Mouse (Mus musculus): ENCODE results near the gene Slc8a1.
A peak's percentile ranks its signal among the peaks of the same experiment; 100 is the strongest.

The Slc8a1 gene

DNA sequence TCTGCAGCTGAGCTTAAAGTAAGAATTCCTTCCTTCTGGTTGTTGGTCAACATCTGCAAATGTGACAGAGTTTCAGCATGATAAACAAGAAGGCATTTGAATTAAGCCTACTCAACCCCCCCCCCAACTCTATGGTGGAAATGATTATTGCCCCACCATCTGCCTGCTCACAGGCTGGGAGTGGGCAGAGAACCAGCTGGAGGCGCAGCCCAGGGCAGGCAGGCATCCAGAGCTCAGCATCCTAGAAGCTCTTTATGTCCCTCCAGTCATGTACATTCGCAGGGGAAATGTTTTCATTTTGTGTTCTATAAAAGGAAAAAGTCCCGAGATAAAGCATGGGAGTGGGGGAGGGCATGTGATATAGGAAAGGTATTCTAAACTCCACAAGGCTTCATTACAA is 235.4 kb downstream of the Slc8a1 start:
- DNase-seq: peak; percentile 84

DNA sequence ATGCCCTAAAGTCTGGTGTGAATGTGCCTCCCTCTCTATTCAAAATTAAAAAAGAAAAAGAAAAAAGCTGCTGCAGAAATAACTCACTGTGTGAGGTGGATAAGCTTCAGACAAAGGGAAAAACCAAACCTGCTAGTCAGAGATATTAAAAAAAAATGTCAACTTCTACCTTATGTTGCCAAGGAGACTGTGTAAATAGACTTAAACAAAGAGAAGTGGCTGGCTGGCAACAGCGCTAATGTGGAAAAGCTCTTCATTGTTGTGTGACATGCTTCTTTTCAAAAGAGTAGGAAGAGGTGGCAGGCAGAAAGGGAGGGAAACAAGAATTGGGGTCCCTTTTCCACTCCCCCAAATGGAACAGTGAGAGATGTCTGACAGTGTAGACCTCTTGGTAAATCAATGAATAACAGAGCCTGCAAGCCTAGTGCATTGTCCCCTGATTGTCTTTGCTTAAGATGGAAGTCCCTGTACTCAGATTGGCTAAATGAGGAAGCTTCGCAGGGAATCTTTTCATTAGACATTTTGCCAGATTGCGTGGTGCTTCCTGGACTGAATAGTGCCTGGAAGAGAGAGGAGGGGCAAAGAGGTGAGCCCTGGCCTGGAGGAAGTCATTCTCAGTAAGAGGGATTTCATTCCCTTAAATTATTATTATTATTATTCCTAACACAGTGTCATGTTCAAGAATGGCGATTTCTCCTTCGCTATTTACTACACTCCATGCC is 237.3 kb downstream of the Slc8a1 start:
- peak; percentile 29 for DNase-seq

GRCm38 (mm10) chr17:81497919-81498318 is 240.3 kb downstream of the Slc8a1 start:
- DNase-seq: no peak

- DNase-seq: peak; percentile 41
These were observed 241.6 kb downstream of the Slc8a1 start for GRCm38 (mm10) chr17:81496616-81497015.

DNA sequence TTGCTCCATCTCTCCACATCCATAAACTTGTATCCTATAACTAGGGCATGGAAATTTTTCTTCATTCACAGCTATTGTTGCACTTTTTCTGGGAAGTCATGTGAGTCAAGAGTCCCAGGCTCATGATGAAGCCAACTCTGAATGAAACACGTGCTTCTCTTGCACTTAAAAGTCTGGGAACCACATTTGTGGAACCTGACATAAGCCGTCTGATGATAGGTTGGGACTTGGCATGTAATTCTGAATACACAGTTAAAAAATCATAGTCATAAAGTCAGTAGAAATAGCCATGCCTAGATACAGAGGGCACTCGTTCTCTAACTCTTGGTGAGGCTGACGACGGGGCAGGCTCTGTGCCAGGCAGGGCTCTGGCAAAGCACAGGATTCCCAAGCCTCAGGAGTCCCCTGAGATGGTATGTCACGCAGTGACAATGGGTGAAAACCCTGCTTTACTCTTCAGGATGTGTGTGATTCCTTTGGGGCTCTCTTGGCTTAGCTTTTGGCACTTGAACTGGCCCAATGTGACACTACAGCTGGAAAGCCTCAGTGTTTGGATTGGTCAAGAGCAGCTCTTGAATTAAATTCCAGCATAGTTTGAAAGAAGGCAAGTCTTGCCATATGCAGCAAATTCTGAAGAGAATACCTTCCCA is 245.8 kb downstream of the Slc8a1 start:
- no peak for DNase-seq

DNA sequence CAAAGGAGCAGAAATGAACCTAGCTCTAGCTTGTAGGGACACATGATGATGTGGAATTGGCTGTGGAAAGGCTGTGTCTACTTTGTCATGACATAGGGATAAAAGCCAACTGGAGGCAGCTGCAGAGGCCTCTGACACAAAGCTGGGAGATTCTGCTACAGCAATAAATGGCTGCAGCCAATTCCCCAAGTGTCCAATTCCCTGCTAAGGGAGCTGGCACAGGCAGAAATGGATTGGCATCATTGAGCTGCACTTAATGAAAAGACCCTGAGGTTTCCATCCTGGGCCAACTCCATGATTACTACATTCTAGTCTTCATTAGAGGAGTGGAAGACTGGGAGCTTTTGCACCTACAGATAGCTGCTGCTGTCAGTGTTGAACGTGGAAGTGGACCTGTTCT is 251.8 kb downstream of the Slc8a1 start:
- no peak for DNase-seq

DNA sequence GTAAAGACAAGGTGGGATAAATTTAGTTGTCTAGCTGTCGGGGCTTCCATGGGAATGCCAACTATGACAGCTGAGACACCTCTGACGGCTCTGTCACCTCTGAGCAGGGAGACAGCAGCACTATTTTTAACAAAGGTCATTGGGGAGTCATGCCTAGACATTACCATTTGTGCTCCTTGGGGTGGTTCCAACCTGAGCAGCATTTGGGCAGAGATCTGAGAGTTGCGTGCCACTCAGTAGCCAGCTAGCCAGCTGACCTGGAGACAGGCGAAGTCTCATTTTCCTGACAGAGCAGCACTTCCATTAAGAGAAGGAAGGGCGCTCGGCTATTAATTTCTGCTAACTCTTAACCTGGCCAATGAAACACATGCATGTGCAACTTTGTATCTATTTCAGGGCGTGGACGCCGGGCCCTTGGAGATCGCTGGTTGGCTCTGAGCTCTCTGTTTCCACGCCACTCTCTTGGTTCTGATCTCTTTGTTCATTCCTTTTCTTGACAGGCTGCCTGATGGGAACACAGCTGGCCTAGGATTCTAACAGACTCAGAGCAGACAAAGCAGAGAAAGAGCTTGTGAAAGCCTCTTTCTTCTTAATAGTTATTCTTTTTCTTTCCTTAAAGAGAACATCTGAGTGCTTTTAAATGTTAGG is 256.2 kb downstream of the Slc8a1 start:
- DNase-seq: peak; percentile 77

- peak; percentile 34 for DNase-seq
These were observed 257.6 kb downstream of the Slc8a1 start for GRCm38 (mm10) chr17:81480351-81481161.

DNA sequence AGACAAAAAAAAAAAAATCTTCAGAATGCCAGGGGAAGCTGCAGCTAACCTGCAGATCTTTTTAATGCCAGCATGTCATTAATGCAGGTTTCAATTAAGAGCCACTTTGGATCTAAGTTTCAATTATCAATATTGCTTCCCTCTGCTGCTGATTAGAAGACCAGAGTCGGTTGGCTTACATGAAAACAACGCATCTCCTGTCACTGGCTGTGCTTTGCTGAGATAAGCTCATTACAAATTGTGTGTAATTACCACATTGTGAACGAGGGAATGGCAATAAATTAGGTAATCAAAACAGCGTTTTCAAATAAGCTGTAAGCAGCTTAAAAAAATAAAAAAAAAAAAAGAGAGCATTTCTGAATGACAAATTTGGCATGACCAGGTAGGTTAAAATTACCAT is 258.4 kb downstream of the Slc8a1 start:
- no peak for DNase-seq

GRCm38 (mm10) chr17:81477420-81477819 is 260.8 kb downstream of the Slc8a1 start:
- peak; percentile 37 for DNase-seq

- peak; percentile 38 for DNase-seq
These were observed 264.8 kb downstream of the Slc8a1 start for GRCm38 (mm10) chr17:81473363-81473762.

- DNase-seq: no peak
These were observed 269.2 kb downstream of the Slc8a1 start for GRCm38 (mm10) chr17:81468941-81469340.

DNA sequence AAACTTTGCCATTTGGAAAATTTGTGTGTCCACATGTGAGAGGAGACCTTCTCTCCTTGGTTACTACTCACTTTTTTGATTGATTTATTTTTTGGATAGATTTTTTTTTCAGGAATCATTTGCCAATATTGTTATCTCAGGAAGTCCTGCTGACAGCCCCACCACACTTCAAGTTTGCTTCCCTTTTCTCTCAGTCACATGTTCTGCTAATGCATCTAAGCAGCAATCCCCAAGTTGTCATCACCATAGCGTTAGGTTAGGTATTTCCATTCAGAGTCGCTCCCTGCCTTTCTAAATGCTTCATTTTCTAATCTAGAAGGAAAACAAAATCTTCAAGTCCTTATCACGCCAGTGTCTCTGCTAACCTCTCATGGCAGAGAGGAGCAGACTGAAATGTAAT is 278.8 kb downstream of the Slc8a1 start:
- no peak for DNase-seq

DNA sequence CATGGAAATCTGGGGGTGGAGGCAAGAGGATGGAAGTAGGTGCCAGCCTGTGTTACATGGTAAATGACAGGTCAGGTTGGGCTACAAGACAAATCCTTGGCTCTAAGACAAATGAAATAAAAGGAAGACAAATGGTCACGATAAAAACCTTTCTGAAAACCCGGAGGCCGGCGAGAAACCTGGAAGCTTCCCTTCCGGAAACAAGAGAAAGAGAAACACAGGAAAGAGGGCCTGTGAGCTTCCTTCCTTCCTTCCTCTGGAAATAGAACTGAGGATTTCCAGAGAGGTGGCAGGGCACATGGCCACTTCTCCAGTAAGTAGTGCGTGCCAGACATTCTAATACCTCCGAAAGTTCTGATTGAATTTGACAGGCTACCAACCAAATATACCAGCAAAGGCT is 282.2 kb downstream of the Slc8a1 start:
- no peak for DNase-seq

- DNase-seq: no peak
These were observed 282.9 kb downstream of the Slc8a1 start for GRCm38 (mm10) chr17:81455269-81455668.

- no peak for DNase-seq
These were observed 296.7 kb downstream of the Slc8a1 start, which contains the start of gene Gm11096 for GRCm38 (mm10) chr17:81441463-81441862. Gene Gm11096, plus strand, starts transcription at chr17:81441763.

GRCm38 (mm10) chr17:81433148-81433547 is 305.0 kb downstream of the Slc8a1 start:
- DNase-seq: no peak

GRCm38 (mm10) chr17:81432733-81433132 is 305.4 kb downstream of the Slc8a1 start:
- DNase-seq: no peak

- DNase-seq: no peak
These were observed 310.9 kb downstream of the Slc8a1 start for GRCm38 (mm10) chr17:81427245-81427644.

- peak; percentile 41 for DNase-seq
These were observed 313.8 kb downstream of the Slc8a1 start for GRCm38 (mm10) chr17:81424256-81424912.

- no peak for DNase-seq
These were observed 318.2 kb downstream of the Slc8a1 start for GRCm38 (mm10) chr17:81419802-81420459.

Measured in cerebellum, adult 9-10 months (tissue).